Mouse (Mus musculus) hindbrain, postnatal 0 days (tissue): Measurements from ENCODE around the gene Cfap58. TPM values are rescaled to one million over a fixed set of nuclear protein-coding genes. Genes with fewer than 3 reads are reported as not detected.

Experiments used
- ATAC-seq: fragments of 200-750 bp; cut with Nextera tagmentation; 2 replicates; pipeline ENCODE4 v1.8.0; 2017; ENCODE audit warnings: mild to moderate bottlenecking, moderate TSS enrichment, moderate library complexity
- DNase-seq: peaks from one replicate; pipeline ENCODE4 v3.0.0-alpha.2; 2015; ENCODE audit warnings: low spot score
- H3K27ac ChIP-seq: fragments of 300-500 bp; sonication (generic); 2 replicates; pipeline ENCODE4 v1.5.1; 2014; ENCODE audit warnings: mild to moderate bottlenecking
- H3K27me3 ChIP-seq: fragments of 300-500 bp; sonication (generic); 2 replicates; pipeline ENCODE4 v1.6.1; 2014; ENCODE audit warnings: low read length, mixed read lengths; ENCODE audit not compliant: insufficient read depth
- H3K36me3 ChIP-seq: fragments of 300-500 bp; sonication (generic); 2 replicates; pipeline ENCODE4 v1.6.1; 2014; ENCODE audit warnings: low read length, mixed read lengths; ENCODE audit not compliant: insufficient read depth
- H3K4me1 ChIP-seq: fragments of 300-500 bp; sonication (generic); 2 replicates; pipeline ENCODE4 v1.6.1; 2014; ENCODE audit warnings: antibody characterized with exemption, low read length, mixed read lengths; ENCODE audit not compliant: insufficient read depth
- H3K4me2 ChIP-seq: fragments of 300-500 bp; sonication (generic); 2 replicates; pipeline ENCODE4 v1.6.1; 2014; ENCODE audit warnings: low read depth, mild to moderate bottlenecking, low read length, moderate library complexity, mixed read lengths
- H3K4me3 ChIP-seq: fragments of 300-500 bp; sonication (generic); 2 replicates; pipeline ENCODE4 v1.5.1; 2014; ENCODE audit warnings: low read length
- H3K9ac ChIP-seq: fragments of 300-500 bp; sonication (generic); replicated peaks from 2 replicates; pipeline ENCODE4 v1.6.1; 2014; ENCODE audit warnings: mild to moderate bottlenecking, low read length, moderate library complexity, mixed read lengths
- H3K9me3 ChIP-seq: fragments of 300-500 bp; sonication (generic); 2 replicates; pipeline ENCODE4 v1.6.1; 2016; ENCODE audit warnings: low read length, mixed read lengths
- CTCF ChIP-seq: IDR thresholded peaks from 2 replicates; pipeline ENCODE4 v1.5.1; 2016; ENCODE audit warnings: antibody characterized with exemption, control low read depth, low read depth
- WGBS: fragments of 180-500 bp; shearing (Covaris S2); extraction: QIAGEN DNeasy Blood & Tissue Kit; methylation state at CpG from one replicate; pipeline ENCODE4 v1.1.7; 2014; 5-methylcytosine and 5-hydroxymethylcytosine counted together
- polyA plus RNA-seq: library from polyadenylated mRNA; unstranded; fragments of >200 nt; fragmentation: Nextera tagmentation; extraction: Ambion mirVana; gene quantifications from 2 replicates; pipeline ENCODE4 v1.2.1, GENCODE M21; 2015
- total RNA-seq: library from RNA; depleted of rRNA; stranded (reverse); fragments of >200 nt; gene quantifications from 2 replicates; pipeline ENCODE4 v1.2.3, GENCODE M21; 2014; rRNA removed

The Cfap58 gene
- total RNA-seq (0.26 TPM in 1 of 2 replicates, not detected in the other), polyA plus RNA-seq (0.68 TPM in 2 replicates)

DNA sequence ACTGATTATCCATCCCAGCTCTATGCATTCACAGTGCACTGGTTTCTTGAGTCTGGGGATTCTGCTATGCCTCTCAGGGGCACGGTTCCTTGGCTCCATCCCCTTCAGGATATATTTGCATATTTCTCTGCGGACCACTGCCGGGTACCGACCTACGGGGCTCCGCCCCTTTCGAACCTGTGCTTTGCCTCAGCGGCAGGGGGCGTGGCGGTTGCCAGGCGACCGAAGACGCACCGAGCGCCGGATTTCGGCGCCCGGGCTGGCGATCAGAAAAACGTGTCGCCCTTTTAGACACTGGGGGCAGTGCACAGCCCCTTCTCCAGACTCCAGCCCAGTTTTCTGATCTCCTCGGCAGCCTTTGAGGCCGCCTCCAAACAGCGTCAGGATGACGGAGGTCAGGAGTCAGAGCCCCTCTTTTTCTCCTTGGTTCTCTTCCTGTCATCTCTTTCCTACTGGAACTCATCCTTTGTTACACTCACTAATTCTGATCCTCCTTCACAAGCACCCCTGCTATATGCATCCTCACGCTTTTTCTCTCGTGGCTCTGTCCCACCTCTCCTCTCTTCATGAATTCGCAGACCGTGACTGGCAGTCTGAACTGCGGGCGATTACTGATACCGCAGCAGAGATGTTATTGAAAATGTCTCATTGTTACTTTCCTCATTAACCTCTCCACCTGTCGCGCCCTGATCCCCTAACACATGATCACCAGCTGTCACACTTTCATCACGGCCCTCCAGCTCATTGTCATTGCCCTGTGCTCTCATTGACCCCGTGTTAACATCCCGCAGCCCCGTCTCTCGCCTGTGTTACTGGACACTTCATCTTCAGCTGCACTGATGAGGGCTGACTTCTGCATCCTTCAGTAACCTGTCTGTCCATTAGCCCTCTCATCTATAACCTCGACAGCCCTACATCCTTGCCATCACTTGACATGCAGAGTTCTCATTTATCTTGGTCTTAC is at the start of gene Cfap58:
Gene Cfap58 (plus strand): TSS at position 233 of the 964 bp plus-strand sequence.
- DNase-seq = peak; percentile 92

DNA sequence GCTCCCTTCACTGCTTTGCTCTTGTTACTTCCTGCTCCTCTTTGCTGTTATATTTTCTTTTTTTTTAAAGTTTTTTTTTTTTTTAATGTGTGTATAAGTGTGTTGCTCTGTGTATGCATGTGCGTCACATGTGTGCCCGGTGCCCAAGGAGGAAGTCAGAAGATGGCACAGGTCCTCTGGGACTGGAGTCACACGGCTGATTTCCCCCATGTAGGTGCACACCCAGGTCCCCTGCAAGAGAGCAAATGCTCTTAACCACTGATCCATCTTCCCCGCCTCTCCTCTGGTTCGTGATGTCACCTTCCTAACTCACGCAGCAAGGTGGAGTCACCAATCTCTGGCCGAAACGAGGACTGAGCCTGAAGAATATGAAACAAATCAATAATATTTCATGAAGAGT is 49.4 kb upstream of the Cfap58 start:
- no peak overlapping the region for H3K4me2 ChIP-seq
- ATAC-seq = no peak
- H3K27ac ChIP-seq = no peak overlapping the region
- no peak overlapping the region for H3K4me3 ChIP-seq
- H3K9ac ChIP-seq = no peak overlapping the region
- H3K4me1 ChIP-seq = no peaks in the 10 kb centered on the region
- no peaks in the 10 kb centered on the region for H3K36me3 ChIP-seq
- H3K9me3 ChIP-seq = no peaks in the 10 kb centered on the region
- DNase-seq = no peak
- H3K27me3 ChIP-seq = no peaks in the 10 kb centered on the region
- no peak for TF ChIP-seq CTCF
- WGBS = 93% methylated on average over 8 of the region's 8 CpGs

More for the DNA sequence above, at the start of gene Cfap58:
- Histone ChIP-seq H3K9ac (peak within 1 kb of the TSS; percentile 43), H3K27ac (peak within 1 kb of the TSS; percentile 41; the same call in 1 of the 2 replicates), H3K4me2 (peak within 1 kb of the TSS; percentile 65), H3K9me3 (no peaks in the 10 kb centered on the region), H3K27me3 (no peaks in the 10 kb centered on the region), H3K36me3 (no peaks in the 10 kb centered on the region), H3K4me1 (no peaks in the 10 kb centered on the region), H3K4me3 (peak within 1 kb of the TSS; percentile 34)
- TF ChIP-seq CTCF = peak; percentile 52
- ATAC-seq = peak; percentile 95
- 3% methylated on average over 41 of the region's 41 CpGs for WGBS

DNA sequence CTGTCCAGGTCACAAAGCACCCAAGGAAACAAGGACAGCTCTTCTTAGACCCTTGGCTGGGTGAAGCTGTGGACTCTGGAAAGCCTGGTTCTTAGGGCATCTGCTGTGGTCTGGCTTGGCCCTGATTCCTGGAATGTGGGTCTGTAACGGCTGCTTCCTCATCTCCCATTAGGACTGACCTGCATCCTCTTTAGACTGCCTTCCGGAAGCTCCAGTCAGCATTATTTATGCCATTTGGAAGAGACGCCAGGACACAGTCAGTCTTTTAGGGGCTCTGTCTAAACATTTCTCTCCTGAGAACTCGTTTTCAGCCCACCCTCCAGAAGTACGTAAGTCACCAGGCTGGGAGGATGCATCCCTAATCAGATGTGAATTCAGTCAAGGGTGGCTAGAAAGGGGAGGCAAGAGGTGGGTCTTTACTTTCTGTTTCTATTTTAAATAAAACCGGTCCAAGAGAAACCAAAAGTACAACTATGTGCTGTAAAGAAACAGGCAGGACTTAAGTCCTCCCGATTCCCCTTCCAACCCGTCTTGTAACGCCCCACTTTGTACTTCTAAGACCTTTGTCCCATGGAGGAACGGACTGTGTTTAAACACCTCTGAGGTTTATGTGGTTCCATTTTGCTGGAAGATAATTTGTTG is 46.9 kb upstream of the Cfap58 start:
- H3K9me3 ChIP-seq = no peaks in the 10 kb centered on the region
- no peak for TF ChIP-seq CTCF
- H3K27me3 ChIP-seq = no peaks in the 10 kb centered on the region
- no peak overlapping the region for H3K4me2 ChIP-seq
- no peaks in the 10 kb centered on the region for H3K4me1 ChIP-seq
- no peaks in the 10 kb centered on the region for H3K36me3 ChIP-seq
- no peak for DNase-seq
- H3K27ac ChIP-seq = no peak overlapping the region
- no peak for ATAC-seq
- WGBS = 74% methylated on average over 10 of the region's 10 CpGs
- H3K4me3 ChIP-seq = no peak overlapping the region
- no peak overlapping the region for H3K9ac ChIP-seq

DNA sequence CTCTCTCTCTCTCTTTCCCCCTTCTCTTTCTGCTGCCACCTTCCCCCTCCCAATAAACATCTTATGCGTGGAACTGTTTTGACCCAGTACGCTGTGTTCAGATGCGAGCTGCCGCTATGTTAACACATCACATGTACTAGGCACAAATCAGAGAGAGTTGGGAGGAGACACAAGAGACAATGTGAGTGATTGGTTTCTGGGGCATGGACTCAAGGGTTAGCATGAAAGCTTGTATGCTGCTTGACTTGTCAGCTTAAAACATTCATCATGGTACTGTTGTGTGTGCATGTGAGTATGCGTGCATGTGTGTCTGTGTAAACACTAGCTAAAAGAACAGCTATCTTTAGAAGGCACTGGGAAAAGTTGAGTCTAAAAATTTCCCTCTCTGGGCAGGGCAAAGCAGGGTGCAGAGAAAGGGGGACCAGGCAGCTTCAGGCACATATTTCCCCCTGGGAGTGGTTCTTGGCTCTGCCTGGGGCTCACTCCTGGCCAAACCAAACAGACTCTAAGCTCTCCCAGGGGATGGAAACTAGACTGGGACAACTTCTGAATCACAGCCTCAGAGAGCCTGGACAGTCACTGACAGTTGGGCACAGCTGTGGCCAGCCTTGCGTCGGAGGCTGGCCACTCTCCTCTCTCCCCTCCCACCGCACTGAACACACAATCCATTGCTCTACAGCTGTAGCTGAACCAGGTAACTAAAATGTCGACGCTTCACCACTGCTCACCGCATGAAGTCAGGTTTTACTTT is 45.7 kb upstream of the Cfap58 start:
- H3K27ac ChIP-seq = no peak overlapping the region
- H3K36me3 ChIP-seq = no peaks in the 10 kb centered on the region
- TF ChIP-seq CTCF = no peak
- no peak overlapping the region for H3K4me2 ChIP-seq
- no peak for DNase-seq
- H3K9ac ChIP-seq = no peak overlapping the region
- no peak for ATAC-seq
- no peaks in the 10 kb centered on the region for H3K4me1 ChIP-seq
- no peaks in the 10 kb centered on the region for H3K9me3 ChIP-seq
- H3K27me3 ChIP-seq = no peaks in the 10 kb centered on the region
- WGBS = 81% methylated on average over 11 of the region's 11 CpGs
- no peak overlapping the region for H3K4me3 ChIP-seq

DNA sequence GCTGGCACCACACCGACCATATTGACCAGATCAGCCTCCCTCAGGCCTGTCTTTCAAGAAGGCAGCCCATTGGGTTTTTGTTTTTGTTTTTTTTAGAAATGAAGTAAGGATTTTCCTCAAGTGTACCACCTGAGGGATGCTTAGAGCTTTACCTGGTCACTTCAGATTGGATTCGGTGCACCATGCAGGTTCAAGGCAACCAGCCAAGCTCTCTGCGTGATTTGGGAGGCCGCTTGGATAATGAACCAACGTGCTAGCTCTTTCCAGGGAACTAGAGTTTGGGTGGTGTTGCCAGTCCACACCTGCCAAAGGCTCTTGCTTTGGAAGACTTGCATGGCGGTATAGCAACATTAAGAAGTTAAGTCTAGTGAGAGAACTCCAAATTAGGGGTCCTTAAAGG is 44.4 kb upstream of the Cfap58 start:
- ATAC-seq (no peak), DNase-seq (no peak)
- Histone ChIP-seq H3K9ac (no peak overlapping the region), H3K4me3 (no peak overlapping the region), H3K9me3 (no peaks in the 10 kb centered on the region), H3K27me3 (no peaks in the 10 kb centered on the region), H3K4me2 (no peak overlapping the region), H3K27ac (no peak overlapping the region), H3K36me3 (no peaks in the 10 kb centered on the region), H3K4me1 (no peaks in the 10 kb centered on the region)
- WGBS = 82% methylated on average over 6 of the region's 6 CpGs
- TF ChIP-seq CTCF = no peak

DNA sequence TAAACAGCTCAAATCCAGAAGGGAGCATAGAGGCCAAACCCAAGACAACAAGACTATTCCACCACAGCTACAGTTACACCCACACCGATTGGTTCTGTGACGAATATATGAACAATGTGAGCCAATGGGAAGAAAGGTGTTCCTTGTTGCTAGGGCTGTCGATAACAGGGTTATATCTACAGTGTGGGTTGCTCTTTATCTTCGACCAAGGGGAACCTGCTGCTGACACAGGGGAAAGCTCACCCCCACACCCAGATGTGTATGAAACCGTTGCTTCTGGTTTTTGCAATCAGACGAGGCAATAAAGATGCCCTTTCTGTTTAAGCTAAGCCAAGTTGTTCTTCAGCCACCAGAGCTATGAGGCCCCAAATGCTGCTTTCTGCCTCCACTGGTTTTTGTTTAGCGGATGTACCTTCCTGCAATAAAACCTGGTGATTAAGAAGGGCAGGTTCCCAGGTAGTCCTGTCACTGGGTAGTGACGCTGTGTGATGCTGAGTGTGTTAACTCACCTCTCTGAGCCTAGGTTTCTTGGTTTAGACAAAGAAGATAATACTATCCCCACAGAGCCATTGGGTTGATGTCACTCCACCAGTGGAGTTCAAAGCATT is 38.9 kb upstream of the Cfap58 start:
- ATAC-seq = no peak
- no peak for TF ChIP-seq CTCF
- H3K36me3 ChIP-seq = no peaks in the 10 kb centered on the region
- DNase-seq = no peak
- peaks cover 4% of the 10 kb centered on the region; the same call in 1 of the 2 replicates for H3K4me1 ChIP-seq
- H3K27ac ChIP-seq = no peak overlapping the region
- no peak overlapping the region for H3K4me2 ChIP-seq
- H3K4me3 ChIP-seq = no peak overlapping the region
- WGBS = 87% methylated on average over 8 of the region's 8 CpGs
- H3K9ac ChIP-seq = no peak overlapping the region
- H3K27me3 ChIP-seq = no peaks in the 10 kb centered on the region
- H3K9me3 ChIP-seq = no peaks in the 10 kb centered on the region
